Mouse (Mus musculus): ENCODE measurements around the gene Sh3pxd2a. TPM values are rescaled to one million over a fixed set of nuclear protein-coding genes. Genes with fewer than 3 reads are reported as not detected.

Sh3pxd2a gene
- total and polyA plus RNA-seq, 3 experiments: 3.9 to 11.3 TPM; not detected in 1

- Histone ChIP-seq H3K36me3 (ENCODE audit: control insufficient read depth in 1 of 2, insufficient read depth in 2 of 2, low read length in 2 of 2) (no peaks in the 10 kb centered on the region), H3K79me2 (ENCODE audit: control insufficient read depth, insufficient read depth, low read length, poor library complexity) (no peaks in the 10 kb centered on the region), H3K27me3 (ENCODE audit: control insufficient read depth in 1 of 2, insufficient read depth in 2 of 2, low read length in 2 of 2) (no peaks in the 10 kb centered on the region), H3K4me1 (ENCODE audit: control insufficient read depth in 1 of 2, insufficient read depth in 2 of 2, low read length in 2 of 2) (no peaks in the 10 kb centered on the region), H3K4me3 (ENCODE audit: control insufficient read depth in 1 of 2, insufficient read depth in 1 of 2, low read depth in 2 of 2, low read length in 2 of 2) (no peak overlapping the region), H3K9ac (ENCODE audit: control insufficient read depth, low read depth, low read length, poor library complexity, severe bottlenecking) (no peak overlapping the region), H3K9me3 (replicated peaks; ENCODE audit: insufficient read depth, low read length) (no peaks in the 10 kb centered on the region), H3K27ac (ENCODE audit: control insufficient read depth, low read depth, low read length) (no peak overlapping the region)
- TF ChIP-seq JUND (IDR thresholded peaks at IDR 0.05; ENCODE audit: low read depth, low read length): no peak
- TF ChIP-seq TCF12 (IDR thresholded peaks at IDR 0.05; ENCODE audit: low read depth, low read length): no peak
- TF ChIP-seq ELF1 (IDR thresholded peaks at IDR 0.05; ENCODE audit: low read depth, low read length): no peak
- TF ChIP-seq GATA1 (IDR thresholded peaks at IDR 0.05; ENCODE audit: low read depth, low read length): no peak
- no peak for TF ChIP-seq MEF2A (IDR thresholded peaks at IDR 0.05; ENCODE audit: extremely low read depth, insufficient replicate concordance, low read depth, low read length, poor library complexity, severe bottlenecking)
- no peak for TF ChIP-seq SMC3 (IDR thresholded peaks at IDR 0.05; ENCODE audit: low read depth, low read length)
- no peak for TF ChIP-seq HCFC1 (IDR thresholded peaks at IDR 0.05; ENCODE audit: low read depth, low read length)
- no peak for TF ChIP-seq CTCF (IDR thresholded peaks at IDR 0.05 in 2 of 3, conservative IDR thresholded peaks at IDR 0.05 in 1 of 3; ENCODE audit: control insufficient read depth in 1 of 3, insufficient read depth in 1 of 3, low read depth in 2 of 3, low read length in 3 of 3, poor library complexity in 1 of 3, severe bottlenecking in 1 of 3)
- no peak for TF ChIP-seq CHD1 (IDR thresholded peaks at IDR 0.05; ENCODE audit: low read depth, low read length)
- TF ChIP-seq USF2 (IDR thresholded peaks at IDR 0.05; ENCODE audit: borderline replicate concordance in 1 of 2, insufficient read depth in 1 of 2, low read depth in 1 of 2, low read length in 2 of 2): no peak
- no peak for TF ChIP-seq POLR2AphosphoS5 (IDR thresholded peaks at IDR 0.05; ENCODE audit: borderline replicate concordance, low read depth, low read length)
- TF ChIP-seq SIN3A (IDR thresholded peaks at IDR 0.05; ENCODE audit: low read length): no peak
- no peak for TF ChIP-seq ZMIZ1 (IDR thresholded peaks at IDR 0.05; ENCODE audit: low read depth, low read length)
- TF ChIP-seq RAD21 (IDR thresholded peaks at IDR 0.05; ENCODE audit: low read depth, low read length): no peak
- no peak for TF ChIP-seq ZNF384 (IDR thresholded peaks at IDR 0.05; ENCODE audit: low read depth, low read length)
- TF ChIP-seq MAFK (IDR thresholded peaks at IDR 0.05; ENCODE audit: borderline replicate concordance, low read depth, low read length): no peak
- TF ChIP-seq UBTF (IDR thresholded peaks at IDR 0.05; ENCODE audit: borderline replicate concordance, insufficient read depth, low read depth, low read length): no peak
- no peak for DNase-seq (ENCODE audit: low read depth, low spot score)
Measured at GRCm38 (mm10) chr19:47270520-47270919, 193.7 kb downstream of the Sh3pxd2a start.

GRCm38 (mm10) chr19:47269729-47270128, 194.5 kb downstream of the Sh3pxd2a start:
- Histone ChIP-seq H3K9ac (ENCODE audit: control insufficient read depth, low read depth, low read length, poor library complexity, severe bottlenecking) (no peak overlapping the region), H3K4me1 (ENCODE audit: control insufficient read depth in 1 of 2, insufficient read depth in 2 of 2, low read length in 2 of 2) (no peaks in the 10 kb centered on the region), H3K79me2 (ENCODE audit: control insufficient read depth, insufficient read depth, low read length, poor library complexity) (no peaks in the 10 kb centered on the region), H3K4me3 (ENCODE audit: control insufficient read depth in 1 of 2, insufficient read depth in 1 of 2, low read depth in 2 of 2, low read length in 2 of 2) (no peak overlapping the region), H3K9me3 (replicated peaks; ENCODE audit: insufficient read depth, low read length) (no peaks in the 10 kb centered on the region), H3K27ac (ENCODE audit: control insufficient read depth, low read depth, low read length) (no peak overlapping the region), H3K36me3 (ENCODE audit: control insufficient read depth in 1 of 2, insufficient read depth in 2 of 2, low read length in 2 of 2) (no peaks in the 10 kb centered on the region), H3K27me3 (ENCODE audit: control insufficient read depth in 1 of 2, insufficient read depth in 2 of 2, low read length in 2 of 2) (no peaks in the 10 kb centered on the region)
- peak; percentile 23 for DNase-seq (ENCODE audit: low read depth, low spot score)
- TF ChIP-seq RAD21 (IDR thresholded peaks at IDR 0.05; ENCODE audit: low read depth, low read length) (peak; percentile 12), ELF1 (IDR thresholded peaks at IDR 0.05; ENCODE audit: low read depth, low read length) (no peak), POLR2A (IDR thresholded peaks at IDR 0.05; ENCODE audit: control insufficient read depth in 1 of 2, insufficient read depth in 1 of 2, low read depth in 1 of 2, low read length in 2 of 2, poor library complexity in 1 of 2) (no peak), CTCF (IDR thresholded peaks at IDR 0.05 in 2 of 3, conservative IDR thresholded peaks at IDR 0.05 in 1 of 3; ENCODE audit: control insufficient read depth in 1 of 3, insufficient read depth in 1 of 3, low read depth in 2 of 3, low read length in 3 of 3, poor library complexity in 1 of 3, severe bottlenecking in 1 of 3) (peak; percentile 12 to 43 (median 33); a peak in 3 of 6 replicates), POLR2AphosphoS2 (IDR thresholded peaks at IDR 0.05; ENCODE audit: low read length) (no peak), SMC3 (IDR thresholded peaks at IDR 0.05; ENCODE audit: low read depth, low read length) (peak; percentile 44), CHD2 (IDR thresholded peaks at IDR 0.05; ENCODE audit: low read length) (no peak)
